Mouse (Mus musculus) ES-E14 (cell line): ENCODE measurements at regions not wholly inside any gene's neighbourhood (a gene's known extent, or its start where the extent isn't known, plus 50 kb on each side); places are given as distances from the start of the nearest gene placed in this dataset.

Experiments
- MAFK ChIP-seq: IDR thresholded peaks from 2 replicates; pipeline ENCODE4 v1.6.1; 2014; ENCODE audit warnings: mild to moderate bottlenecking, low read depth, low read length, inconsistent platforms; ENCODE audit not compliant: insufficient read depth
- ZC3H11A ChIP-seq: IDR thresholded peaks from 2 replicates; pipeline ENCODE4 v1.6.1; 2012; ENCODE audit warnings: low read depth, mild to moderate bottlenecking, inconsistent platforms, low read length, borderline replicate concordance
- ZNF384 ChIP-seq: IDR thresholded peaks from 2 replicates; pipeline ENCODE4 v1.6.1; 2012; ENCODE audit warnings: low read depth, low read length, inconsistent platforms

DNA sequence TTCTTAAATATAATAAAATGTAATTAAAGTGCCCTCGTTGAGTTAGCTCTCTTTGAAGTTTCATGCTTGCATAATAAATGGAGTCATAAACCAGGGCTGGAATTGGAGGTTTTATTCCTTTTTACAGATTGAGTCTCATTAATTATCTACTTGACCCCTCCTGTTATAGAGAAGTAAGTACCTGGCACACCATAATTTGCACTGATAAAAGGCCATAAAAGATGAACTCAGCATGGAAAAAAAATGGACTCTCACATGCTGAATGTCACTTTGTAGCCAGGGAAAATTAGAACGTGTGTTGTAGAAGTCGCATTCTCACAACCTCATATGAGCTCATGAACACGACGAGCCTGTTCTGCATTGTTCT, 297.2 kb upstream of the Pik3r1 start:
- TF ChIP-seq MAFK: no peak
- no peak for TF ChIP-seq ZNF384
- TF ChIP-seq ZC3H11A: no peak
